Comparison of ENCODE assay signal across 11 mouse cellular contexts in the genomic region with DNA sequence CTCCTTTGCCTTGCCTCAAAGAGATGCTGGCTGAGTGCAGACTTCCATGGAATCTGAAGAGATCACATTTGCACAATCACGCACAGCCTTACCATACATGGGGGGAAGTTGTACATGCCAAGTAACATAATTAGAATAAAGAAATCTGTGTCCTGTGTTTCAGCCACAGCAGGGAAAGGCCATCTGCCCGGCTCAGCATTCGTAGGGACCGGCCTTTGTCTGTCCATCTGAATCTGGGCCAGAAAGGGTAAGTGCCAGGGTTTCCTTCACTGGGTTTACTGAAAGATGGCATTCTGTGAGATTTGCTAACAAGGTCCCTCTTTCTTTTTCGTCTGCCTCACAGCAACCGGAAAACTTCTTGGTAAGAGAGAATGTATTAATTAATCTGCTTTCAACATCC.
DNase-seq lines count a peak whose midpoint lies in the region; ATAC-seq and TF ChIP-seq lines count a peak whose summit lies in the region.
"Had no signal": no experiment of that assay in that cellular context is flagged by ENCODE, and none has a peak within 500 bp of the region (broad histone marks: within the 10 kb centered on the region; RNA-seq: fewer than 3 reads in every experiment).

No protein-coding gene starts in this region.

- DNase-seq in frontal cortex, postnatal 25 days (ENCODE audit: low spot score in 2 of 2): no peak
- peak; percentile 96 to 97 for DNase-seq in cerebellum, postnatal 10 days
- DNase-seq in layer of hippocampus, adult 2 months (ENCODE audit: low spot score in 2 of 2): peak; percentile 38 to 71
- DNase-seq in heart, adult 18-20 months: no peak
- DNase-seq in spleen, postnatal 14 days (ENCODE audit: low spot score in 2 of 2): no peak
- no peak for DNase-seq in adrenal gland, adult (ENCODE audit: inconsistent age in 2 of 2, low spot score in 1 of 2)
- DNase-seq: B cell, adult 2 months; lung, postnatal 10 days had no signal

- WGBS in neural tube, embryonic 14.5 days: 29% methylated on average over 6 of the region's 6 CpGs

- TF ChIP-seq CTCF in layer of hippocampus, adult 2 months (conservative IDR thresholded peaks at IDR 0.05): no peak

- peak; percentile 68 for ATAC-seq in frontal cortex, adult (ENCODE audit: low TSS enrichment)
- ATAC-seq in neural tube, embryonic 14.5 days (ENCODE audit: low read depth): peak; percentile 80

- H3K4me1 ChIP-seq in neural tube, embryonic 14.5 days (ENCODE audit: control insufficient read depth, insufficient read depth, low read length): no peaks in the 10 kb centered on the region

- H3K4me2 ChIP-seq in neural tube, embryonic 14.5 days (ENCODE audit: low read depth, low read length): no peak overlapping the region

- H3K27ac ChIP-seq in layer of hippocampus, adult 2 months: no peak overlapping the region
- H3K27ac ChIP-seq in neural tube, embryonic 14.5 days (ENCODE audit: low read depth, low read length): no peak overlapping the region
- H3K27ac ChIP-seq: limb, embryonic 10.5 days had no signal

- H3K27me3 ChIP-seq in neural tube, embryonic 14.5 days (ENCODE audit: control insufficient read depth, insufficient read depth, low read length): no peaks in the 10 kb centered on the region

- no peaks in the 10 kb centered on the region for H3K9me3 ChIP-seq in neural tube, embryonic 14.5 days (ENCODE audit: control insufficient read depth, low read length)
- H3K9me3 ChIP-seq: limb, embryonic 10.5 days had no signal

- no peaks in the 10 kb centered on the region for H3K36me3 ChIP-seq in neural tube, embryonic 14.5 days (ENCODE audit: control insufficient read depth, insufficient read depth, low read length)
- H3K36me3 ChIP-seq: limb, embryonic 10.5 days had no signal

- no peak overlapping the region for H3K9ac ChIP-seq in neural tube, embryonic 14.5 days (replicated peaks; ENCODE audit: low read depth, low read length)

- H3K4me3 ChIP-seq in layer of hippocampus, adult 2 months: no peak overlapping the region
- no peak overlapping the region for H3K4me3 ChIP-seq in neural tube, embryonic 14.5 days (ENCODE audit: low read depth, low read length)
- H3K4me3 ChIP-seq: limb, embryonic 10.5 days had no signal

Comparison
In these comparisons a context has a peak if more than half of its experiments do, and no peak if none do; other contexts are left out.
1. DNase-seq: peak in cerebellum, postnatal 10 days (2 of 2) and layer of hippocampus, adult 2 months (2 of 2); none in frontal cortex, postnatal 25 days (0 of 2), heart, adult 18-20 months (0 of 2), spleen, postnatal 14 days (0 of 2) and adrenal gland, adult (0 of 2).